Mouse (Mus musculus): ENCODE measurements at regions not wholly inside any gene's neighbourhood (a gene's known extent, or its start where the extent isn't known, plus 50 kb on each side); places are given as distances from the start of the nearest gene placed in this dataset.

GRCm38 (mm10) chrX:57711914-57712313, 208.4 kb upstream of the Gpr101 start:
- in situ Hi-C loops (cut with MboI, MseI), result no loop called here

GRCm38 (mm10) chrX:57709115-57709877, 205.7 kb upstream of the Gpr101 start:
- in situ Hi-C loops (cut with MboI, MseI), result no loop called here

- in situ Hi-C loops (cut with MboI, MseI), result no loop called here
These were observed 204.9 kb upstream of the Gpr101 start for GRCm38 (mm10) chrX:57708501-57708900.

DNA sequence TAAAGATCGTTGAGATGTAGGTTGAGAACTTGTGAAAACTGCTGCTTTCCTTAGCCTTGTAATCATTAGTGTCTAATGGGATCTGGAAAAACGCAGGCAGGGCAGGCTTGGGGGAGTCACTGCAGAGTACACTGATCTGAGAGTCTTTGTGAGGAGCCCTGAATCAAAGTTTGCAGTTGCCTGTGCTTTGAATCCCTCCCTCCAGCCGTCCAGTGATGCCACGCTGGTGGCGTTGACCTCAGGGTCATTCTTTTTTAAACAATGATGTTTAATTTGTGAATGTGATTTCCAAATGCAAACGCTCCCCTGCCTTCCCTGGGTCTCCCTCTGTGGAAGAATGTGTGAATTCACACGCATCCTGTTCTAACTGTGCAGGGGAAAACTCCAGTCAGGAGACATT, 204.4 kb upstream of the Gpr101 start:
- in situ Hi-C loops (cut with MboI, MseI), result no loop called here

- in situ Hi-C loops (cut with MboI, MseI), result no loop called here
These were observed 203.2 kb upstream of the Gpr101 start for GRCm38 (mm10) chrX:57706683-57707308.

DNA sequence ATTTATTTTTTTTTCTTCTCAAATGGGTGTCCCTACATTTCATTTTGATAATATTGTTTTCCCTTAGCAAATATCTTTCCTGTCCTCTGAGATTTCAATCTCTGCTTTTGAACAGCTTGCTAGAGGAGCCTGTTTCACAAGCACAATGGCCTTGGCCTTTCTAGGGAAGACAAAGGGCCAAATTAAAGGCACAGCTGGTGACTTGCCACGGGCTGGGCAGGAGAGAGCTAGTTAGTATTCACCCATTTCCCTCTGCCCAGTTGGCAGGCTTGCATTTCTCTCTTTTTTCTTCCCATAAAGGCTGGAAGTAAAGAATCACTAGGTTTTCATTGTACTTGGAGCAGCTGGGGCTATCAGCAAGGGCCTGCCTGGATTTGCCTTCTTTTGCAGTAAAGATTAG, 188.9 kb upstream of the Gpr101 start:
- in situ Hi-C loops (cut with MboI, MseI), result no loop called here

DNA sequence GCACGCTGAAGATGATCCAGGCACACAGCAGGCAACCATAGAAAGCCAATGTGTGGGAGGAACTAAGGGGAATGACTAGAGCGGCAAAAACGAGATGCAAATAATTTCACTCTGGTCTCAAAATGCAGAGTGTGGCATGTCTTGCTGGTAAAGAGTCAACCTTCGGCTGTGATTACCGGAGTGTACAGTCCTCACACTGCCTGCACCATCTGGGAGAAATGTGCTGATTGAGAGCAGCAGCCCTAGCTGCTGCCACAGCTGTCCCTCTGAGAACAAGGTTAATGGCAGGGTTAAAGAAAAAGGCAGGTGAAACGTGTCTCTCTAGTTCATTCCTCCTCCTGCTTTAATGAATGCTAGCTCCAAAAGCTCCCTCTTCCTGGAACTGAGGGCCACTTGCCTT, 173.2 kb upstream of the Gpr101 start:
- in situ Hi-C loops (cut with MboI, MseI), result loop anchor here (5.0 to 10.0 kb wide), 3 partner anchors 244 to 522 kb away; no protein-coding TSS in a partner anchor

GRCm38 (mm10) chrX:57674955-57675354, 171.4 kb upstream of the Gpr101 start:
- in situ Hi-C loops (cut with MboI, MseI), result loop anchor here (5.0 to 10.0 kb wide), 4 partner anchors 243 to 520 kb away; no protein-coding TSS in a partner anchor

- in situ Hi-C loops (cut with MboI, MseI), result no loop called here
These were observed 156.0 kb upstream of the Gpr101 start for GRCm38 (mm10) chrX:57659571-57659970.

GRCm38 (mm10) chrX:57656035-57656434, 152.5 kb upstream of the Gpr101 start:
- in situ Hi-C loops (cut with MboI, MseI), result no loop called here

- in situ Hi-C loops (cut with MboI, MseI), result no loop called here
These were observed 151.9 kb upstream of the Gpr101 start for GRCm38 (mm10) chrX:57655483-57655882.

All from T-helper 17 cell (primary cell).